Mouse (Mus musculus) stomach, adult 2 months (tissue): ENCODE data around the gene Rfx4. TPM values are rescaled to one million over a fixed set of nuclear protein-coding genes. Genes with fewer than 3 reads are reported as not detected.

Experiments
- polyA plus RNA-seq: library from polyadenylated mRNA; depleted of rRNA; stranded (reverse); fragments of >200 nt; gene quantifications from 2 replicates; pipeline ENCODE4 v1.2.3, GENCODE M21; 2012; rRNA removed

The Rfx4 gene
- polyA plus RNA-seq, result not detected in 2 replicates

GRCm38 (mm10) chr10:84755786-84756203 lies at the start of gene Rfx4:
Gene Rfx4, plus strand, starts transcription at chr10:84756062.

GRCm38 (mm10) chr10:84916810-84917730 lies 161.2 kb downstream of the Rfx4 start, which contains the start of gene Ric8b:
Gene Ric8b, plus strand, starts transcription at chr10:84917616.

Other genes with a start within 250 kb of the Rfx4 start
- gene Ckap4, start 222.0 kb upstream of the Rfx4 start, polyA plus RNA-seq, result 19.4 and 26.9 TPM in 2 replicates
- 14.3 and 14.9 TPM in 2 replicates for gene Tcp11l2, start 179.4 kb upstream of the Rfx4 start, polyA plus RNA-seq
- 0.63 and 1.1 TPM in 2 replicates for gene Polr3b, start 133.8 kb upstream of the Rfx4 start, polyA plus RNA-seq
- gene Ric8b, start 161.6 kb downstream of the Rfx4 start, polyA plus RNA-seq, result 1.5 and 2.7 TPM in 2 replicates